Comparison of ENCODE assay signal across 35 mouse cellular contexts in the genomic region with DNA sequence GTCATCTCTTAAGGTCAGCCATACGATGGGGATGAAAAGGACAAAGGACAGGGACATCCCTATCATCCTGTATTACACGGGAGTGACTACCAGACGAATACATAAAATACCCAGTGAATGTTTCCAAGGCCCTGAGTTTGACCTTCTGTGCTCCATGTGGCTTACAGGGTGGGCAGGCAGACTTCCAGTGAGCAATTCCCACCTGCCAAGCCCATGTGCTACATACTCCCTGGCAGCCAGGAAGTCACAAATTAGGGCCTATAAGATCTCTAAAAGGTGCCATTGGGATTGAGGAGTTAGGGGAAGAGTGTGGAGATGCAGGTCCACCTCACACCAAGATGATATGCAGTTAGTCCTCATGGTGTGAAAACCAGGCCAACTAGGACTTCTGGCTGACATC.
"Had no signal": no experiment of that assay in that cellular context is flagged by ENCODE, and none has a peak within 500 bp of the region (broad histone marks: within the 10 kb centered on the region; RNA-seq: fewer than 3 reads in every experiment).

No protein-coding gene starts in this region.

- H3K4me3 ChIP-seq: heart, embryonic 12.5 days; heart, embryonic 13.5 days; heart, embryonic 15.5 days; hindbrain, embryonic 10.5 days; hindbrain, embryonic 12.5 days; hindbrain, embryonic 13.5 days; hindbrain, embryonic 15.5 days; intestine, embryonic 15.5 days; kidney, embryonic 15.5 days; layer of hippocampus, adult 2 months; left cerebral cortex, adult 2 months had no signal

- DNase-seq: heart, postnatal 10 days; heart, postnatal 14 days; heart, postnatal 36 days; heart, postnatal 4 days; kidney, adult 11 months; kidney, adult 18-20 months; kidney, adult 2 months; kidney, adult 8-10 months; kidney, adult 9 months; kidney, postnatal 10 days; kidney, postnatal 14 days; kidney, postnatal 25 days; kidney, postnatal 36 days; kidney, postnatal 4 days; layer of hippocampus, adult 9-11 months; layer of hippocampus, postnatal 36 days had no signal

- H3K27ac ChIP-seq: heart, embryonic 13.5 days; heart, embryonic 15.5 days; hindbrain, embryonic 10.5 days; hindbrain, embryonic 12.5 days; hindbrain, embryonic 13.5 days; hindbrain, embryonic 14.5 days; hindbrain, embryonic 15.5 days; hindbrain, postnatal 0 days; intestine, embryonic 15.5 days; kidney, embryonic 15.5 days; kidney, postnatal 0 days; layer of hippocampus, adult 2 months; left cerebral cortex, adult 2 months had no signal

- H3K4me2 ChIP-seq: heart, embryonic 11.5 days; heart, embryonic 12.5 days; heart, embryonic 13.5 days; heart, embryonic 15.5 days; hindbrain, embryonic 12.5 days; hindbrain, embryonic 13.5 days; hindbrain, embryonic 14.5 days; intestine, embryonic 15.5 days; kidney, embryonic 15.5 days had no signal

- H3K27me3 ChIP-seq: hindbrain, embryonic 12.5 days; hindbrain, embryonic 15.5 days; intestine, embryonic 15.5 days; kidney, embryonic 15.5 days had no signal

- H3K36me3 ChIP-seq: heart, embryonic 12.5 days; heart, embryonic 13.5 days; heart, embryonic 15.5 days; hindbrain, embryonic 12.5 days; hindbrain, embryonic 13.5 days; hindbrain, embryonic 15.5 days; intestine, embryonic 15.5 days; kidney, embryonic 15.5 days had no signal

- H3K9me3 ChIP-seq: heart, embryonic 12.5 days; heart, embryonic 13.5 days; heart, embryonic 15.5 days; hindbrain, embryonic 10.5 days; hindbrain, embryonic 12.5 days; hindbrain, embryonic 13.5 days; hindbrain, embryonic 15.5 days; intestine, embryonic 15.5 days; kidney, embryonic 15.5 days had no signal

- H3K9ac ChIP-seq: heart, embryonic 12.5 days; heart, embryonic 13.5 days; heart, embryonic 15.5 days; hindbrain, embryonic 12.5 days; hindbrain, embryonic 13.5 days; hindbrain, embryonic 14.5 days; hindbrain, embryonic 15.5 days; intestine, embryonic 15.5 days; kidney, embryonic 15.5 days had no signal

- ATAC-seq: hindbrain, embryonic 16.5 days; inflammation-experienced regulatory T-cells, adult 6 months; intestine, embryonic 15.5 days; intestine, embryonic 16.5 days; intestine, postnatal 0 days had no signal
